In genomic region chr17:80601371-80601770, GRCm38 (mm10) we compare ENCODE assay signal across 9 mouse cellular contexts. TPM values are rescaled to one million over a fixed set of nuclear protein-coding genes. Genes with fewer than 3 reads are reported as not detected.
DNase-seq lines count a peak whose midpoint lies in the region; ATAC-seq lines count a peak whose summit lies in the region.
"Had no signal": no experiment of that assay in that cellular context is flagged by ENCODE, and none has a peak within 500 bp of the region (broad histone marks: within the 10 kb centered on the region; RNA-seq: fewer than 3 reads in every experiment).

No protein-coding gene starts in this region.

- peak; percentile 41; the same call in 1 of the 2 replicates for ATAC-seq in cerebellum, adult (ENCODE audit: insufficient number of reproducible peaks, low FRiP score, low TSS enrichment)
- ATAC-seq in forebrain, embryonic 13.5 days: peak; percentile 43
- ATAC-seq in neural tube, embryonic 13.5 days (ENCODE audit: low read depth): 0 out of 2 replicates have a peak, but pooled peaks have one; percentile 36

- no peaks in the 10 kb centered on the region for H3K4me1 ChIP-seq in forebrain, embryonic 13.5 days
- no peaks in the 10 kb centered on the region for H3K4me1 ChIP-seq in limb, embryonic 10.5 days
- no peaks in the 10 kb centered on the region; the same call in 1 of the 2 replicates for H3K4me1 ChIP-seq in neural tube, embryonic 13.5 days (replicated peaks)
- H3K4me1 ChIP-seq: heart, embryonic 13.5 days had no signal

- no peaks in the 10 kb centered on the region for H3K9me3 ChIP-seq in forebrain, embryonic 13.5 days (replicated peaks)
- H3K9me3 ChIP-seq in limb, embryonic 10.5 days (replicated peaks): no peaks in the 10 kb centered on the region
- peaks cover 6% of the 10 kb centered on the region; the same call in 1 of the 2 replicates for H3K9me3 ChIP-seq in neural tube, embryonic 13.5 days
- H3K9me3 ChIP-seq: heart, embryonic 13.5 days had no signal

- H3K4me3 ChIP-seq in forebrain, embryonic 13.5 days: no peak overlapping the region
- no peak overlapping the region for H3K4me3 ChIP-seq in limb, embryonic 10.5 days
- no peak overlapping the region for H3K4me3 ChIP-seq in neural tube, embryonic 13.5 days
- H3K4me3 ChIP-seq: heart, embryonic 13.5 days had no signal

- no peak overlapping the region for H3K9ac ChIP-seq in forebrain, embryonic 13.5 days
- no peak overlapping the region for H3K9ac ChIP-seq in neural tube, embryonic 13.5 days
- H3K9ac ChIP-seq: heart, embryonic 13.5 days had no signal

- peaks cover 83% of the 10 kb centered on the region for H3K36me3 ChIP-seq in forebrain, embryonic 13.5 days (ENCODE audit: poor library complexity, severe bottlenecking)
- peaks cover 90% of the 10 kb centered on the region for H3K36me3 ChIP-seq in limb, embryonic 10.5 days
- peaks cover 86% of the 10 kb centered on the region for H3K36me3 ChIP-seq in neural tube, embryonic 13.5 days

- H3K27me3 ChIP-seq in forebrain, embryonic 13.5 days: no peaks in the 10 kb centered on the region
- H3K27me3 ChIP-seq in limb, embryonic 10.5 days (ENCODE audit: low read depth, poor library complexity, severe bottlenecking): no peaks in the 10 kb centered on the region
- no peaks in the 10 kb centered on the region for H3K27me3 ChIP-seq in neural tube, embryonic 13.5 days
- H3K27me3 ChIP-seq: heart, embryonic 13.5 days had no signal

- no peak overlapping the region for H3K27ac ChIP-seq in forebrain, embryonic 13.5 days
- no peak overlapping the region for H3K27ac ChIP-seq in limb, embryonic 10.5 days
- H3K27ac ChIP-seq in neural tube, embryonic 13.5 days (replicated peaks): no peak overlapping the region
- H3K27ac ChIP-seq: heart, embryonic 13.5 days had no signal

- WGBS in forebrain, embryonic 13.5 days: 55% methylated on average over 13 of the region's 13 CpGs
- WGBS in limb, embryonic 10.5 days: 59% methylated on average over 13 of the region's 13 CpGs
- 61% methylated on average over 13 of the region's 13 CpGs for WGBS in neural tube, embryonic 13.5 days

- no peak overlapping the region for H3K4me2 ChIP-seq in forebrain, embryonic 13.5 days
- no peak overlapping the region for H3K4me2 ChIP-seq in neural tube, embryonic 13.5 days
- H3K4me2 ChIP-seq: heart, embryonic 13.5 days had no signal

- peak; percentile 60 for DNase-seq in layer of hippocampus, adult 11-12 months (ENCODE audit: low spot score)
- no peak for DNase-seq in layer of hippocampus, postnatal 36 days
- DNase-seq in R1 (ENCODE audit: low read depth, low spot score) (peak; percentile 92), MN1 (ENCODE audit: low spot score) (no peak)
- DNase-seq in limb, embryonic 10.5 days (ENCODE audit: low spot score): peak; percentile 67

RNA-seq across cellular contexts. Expression of gene Cdkl4, which starts 23.8 kb away (rescaled TPM):
- 10 to 100 TPM; 16.0 TPM for total RNA-seq in layer of hippocampus, postnatal 36 days (2021)
- 1.5 and 3.6 TPM in 2 replicates for polyA plus RNA-seq in forebrain, embryonic 13.5 days (2015; fragmentation: Nextera tagmentation; extraction: Ambion mirVana)
- polyA plus RNA-seq in limb, embryonic 10.5 days (2016; fragmentation: Nextera tagmentation; extraction: Ambion mirVana): 0.14 and 0.51 TPM in 2 replicates
- 4.7 and 5.9 TPM in 2 replicates for polyA plus RNA-seq in neural tube, embryonic 13.5 days (2015; fragmentation: Nextera tagmentation; extraction: Ambion mirVana)
- polyA plus RNA-seq: heart, embryonic 13.5 days had no signal

Comparison
In these comparisons a context has a peak if more than half of its experiments do, and no peak if none do; other contexts are left out.
1. DNase-seq: peak in layer of hippocampus, adult 11-12 months (single experiment), R1 (single experiment) and limb, embryonic 10.5 days (single experiment); none in layer of hippocampus, postnatal 36 days (0 of 2) and MN1 (single experiment).
2. Peak in every context shown above with its lines, with median percentiles within 50 percentile points of each other: ATAC-seq.